Mouse (Mus musculus) CH12F3 (cell line): ENCODE measurements around the gene Ugcg.

Experiments used
- in situ Hi-C: fragments of 300-500 bp; cut with MboI; formaldehyde crosslinking; loops from 2 replicates; pipeline ENCODE4 v1.14.3; 2020; ENCODE audit warnings: low sequenced_read_pairs

The Ugcg gene

GRCm38 (mm10) chr4:59188802-59189545 lies at the start of gene Ugcg:
Gene Ugcg (plus strand): TSS chr4:59189257.
- in situ Hi-C loops = no loop called here

DNA sequence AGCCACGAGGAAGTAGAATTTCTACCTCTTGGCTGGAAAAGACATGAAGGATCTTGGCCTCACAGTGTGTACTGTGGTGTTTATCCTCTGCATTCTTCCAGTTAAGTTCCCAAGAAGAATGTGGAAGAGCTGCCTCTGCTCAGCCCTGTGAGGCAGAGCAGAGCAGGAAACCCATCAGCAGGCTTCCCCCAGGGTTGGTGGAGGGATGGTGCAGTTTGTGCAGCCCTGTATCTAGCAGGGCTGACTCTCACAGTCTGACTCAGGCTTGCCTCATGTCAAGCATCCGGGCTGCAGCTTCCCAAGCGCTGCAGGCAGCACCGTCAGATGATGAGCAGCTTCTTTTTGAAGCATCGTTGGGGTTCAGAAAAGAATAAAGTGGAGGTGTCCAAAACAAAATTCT lies 40.0 kb upstream of the Ugcg start:
- in situ Hi-C loops = no loop called here

GRCm38 (mm10) chr4:59150907-59151306 lies 38.1 kb upstream of the Ugcg start:
- in situ Hi-C loops = no loop called here

- in situ Hi-C loops = no loop called here
These were observed 37.1 kb upstream of the Ugcg start for GRCm38 (mm10) chr4:59151953-59152352.

DNA sequence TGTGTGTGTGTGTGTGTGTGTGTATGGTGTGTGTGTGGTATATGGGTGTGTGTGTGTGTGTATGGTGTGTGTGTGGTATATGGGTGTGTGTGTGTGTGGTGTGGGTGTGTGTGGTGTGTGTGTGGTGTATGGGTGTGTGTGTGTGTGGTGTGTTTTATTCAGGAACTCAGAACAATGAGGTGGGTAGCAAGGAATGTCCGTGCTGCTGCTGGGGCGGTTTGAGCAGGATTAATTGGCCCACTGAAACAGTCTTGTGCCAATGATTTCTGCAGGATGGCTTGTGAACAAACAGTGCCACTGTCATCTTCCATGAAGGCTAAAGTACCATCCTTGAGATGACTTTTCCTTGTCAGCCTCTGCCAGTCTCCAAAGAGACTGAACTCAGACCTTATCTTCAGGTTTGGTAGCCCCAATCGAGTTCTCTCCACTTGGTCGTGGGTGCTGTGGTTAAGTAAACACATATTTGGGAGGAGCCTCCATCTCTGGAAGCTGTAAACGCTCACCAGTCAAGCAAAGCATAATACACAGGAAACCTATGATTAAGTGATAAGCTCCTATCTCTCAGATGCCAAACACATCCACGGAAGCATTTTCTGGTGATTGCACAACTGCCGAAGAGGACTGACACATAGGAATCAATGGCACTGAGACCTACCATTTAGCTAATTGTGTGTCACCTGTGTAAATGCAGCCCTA lies 32.0 kb upstream of the Ugcg start:
- in situ Hi-C loops = no loop called here

- in situ Hi-C loops = no loop called here
These were observed 31.4 kb upstream of the Ugcg start for GRCm38 (mm10) chr4:59157654-59158053.

DNA sequence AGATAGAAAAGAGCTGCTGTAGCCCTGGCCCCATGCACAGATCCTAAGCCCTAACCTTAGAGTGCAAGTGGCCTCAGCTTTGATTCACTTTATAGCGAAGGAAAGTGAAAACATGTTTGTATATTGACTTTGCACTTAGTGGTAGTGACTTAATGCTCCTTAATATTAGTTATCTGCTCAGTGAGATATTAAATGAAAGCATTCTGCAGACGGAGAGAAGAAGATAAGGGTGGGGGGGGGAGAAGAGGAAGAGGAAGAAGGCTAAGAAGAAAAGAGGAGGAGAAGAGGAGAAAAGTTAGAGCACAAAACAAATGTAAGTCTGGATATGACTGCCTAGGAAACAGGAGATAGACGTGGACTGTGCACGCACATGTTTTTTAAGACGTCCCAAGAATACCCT lies 28.8 kb upstream of the Ugcg start:
- in situ Hi-C loops = no loop called here

GRCm38 (mm10) chr4:59160959-59161670 lies 27.9 kb upstream of the Ugcg start:
- in situ Hi-C loops = no loop called here

DNA sequence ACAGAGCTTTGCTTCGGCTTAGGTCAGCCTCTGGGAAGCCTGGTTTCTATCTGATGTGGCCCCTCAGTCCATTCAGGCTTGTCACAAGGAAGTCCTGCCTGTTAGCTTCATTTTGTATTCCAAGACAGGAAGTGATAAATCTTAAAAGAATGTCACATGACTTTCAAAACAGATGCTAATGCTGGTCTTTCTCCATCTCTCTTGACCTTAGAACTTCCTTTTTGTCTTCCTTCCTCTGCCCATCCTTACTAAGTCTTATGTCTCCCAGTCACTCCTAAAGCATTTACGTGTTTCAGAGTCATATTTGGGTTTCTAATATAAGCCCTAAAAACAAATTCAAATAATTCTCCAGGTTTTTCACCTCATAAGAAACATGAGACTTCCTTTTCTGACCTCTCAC lies 25.0 kb upstream of the Ugcg start:
- in situ Hi-C loops = no loop called here

DNA sequence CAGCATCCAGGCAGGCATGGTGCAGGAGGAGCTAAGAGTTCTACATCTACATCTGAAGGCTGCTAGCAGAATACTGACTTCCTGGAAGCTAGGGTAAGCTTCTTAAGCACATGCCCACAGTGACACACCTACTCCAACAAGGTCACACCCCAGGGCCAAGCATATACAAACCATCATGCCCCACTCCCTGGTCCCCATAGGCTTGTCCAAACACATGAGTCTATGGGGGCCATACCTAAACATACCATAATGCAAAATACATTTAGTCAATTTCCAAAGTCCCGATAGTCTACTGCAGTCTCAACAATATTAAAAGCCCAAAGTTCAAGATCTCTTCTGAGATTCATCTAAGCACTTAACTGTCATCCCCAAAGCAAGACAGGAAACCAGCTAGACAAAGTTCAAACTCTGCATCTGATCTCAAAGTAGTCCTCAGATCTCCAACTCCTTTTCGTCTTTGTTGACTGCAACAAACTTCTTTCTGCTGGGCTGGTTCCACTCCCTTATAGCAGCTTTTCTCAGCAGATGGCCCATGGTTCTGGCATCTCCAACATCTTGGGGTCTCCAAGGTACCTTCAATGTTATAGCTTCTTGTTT lies 21.7 kb upstream of the Ugcg start:
- in situ Hi-C loops = no loop called here

GRCm38 (mm10) chr4:59169981-59170380 lies 19.1 kb upstream of the Ugcg start:
- in situ Hi-C loops = no loop called here

DNA sequence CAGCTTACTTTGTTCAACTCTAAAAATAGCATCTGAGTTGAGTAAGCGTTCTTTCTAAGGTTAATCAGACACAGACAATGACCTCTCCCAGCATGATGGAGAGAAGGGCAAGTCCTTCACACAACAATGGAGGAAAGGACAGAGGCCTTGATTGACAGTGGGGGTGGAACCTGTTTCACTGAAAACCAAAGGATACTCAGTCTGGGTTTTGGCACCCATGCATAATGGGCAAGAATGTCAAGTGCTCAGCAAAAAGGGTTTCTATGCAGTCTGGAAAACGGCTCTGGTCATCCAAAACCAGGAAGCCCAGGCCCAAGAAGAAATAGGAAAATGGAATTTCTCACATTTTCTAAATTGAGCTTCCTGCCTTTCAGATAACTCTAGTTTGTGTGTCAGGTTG lies 16.4 kb upstream of the Ugcg start:
- in situ Hi-C loops = no loop called here

DNA sequence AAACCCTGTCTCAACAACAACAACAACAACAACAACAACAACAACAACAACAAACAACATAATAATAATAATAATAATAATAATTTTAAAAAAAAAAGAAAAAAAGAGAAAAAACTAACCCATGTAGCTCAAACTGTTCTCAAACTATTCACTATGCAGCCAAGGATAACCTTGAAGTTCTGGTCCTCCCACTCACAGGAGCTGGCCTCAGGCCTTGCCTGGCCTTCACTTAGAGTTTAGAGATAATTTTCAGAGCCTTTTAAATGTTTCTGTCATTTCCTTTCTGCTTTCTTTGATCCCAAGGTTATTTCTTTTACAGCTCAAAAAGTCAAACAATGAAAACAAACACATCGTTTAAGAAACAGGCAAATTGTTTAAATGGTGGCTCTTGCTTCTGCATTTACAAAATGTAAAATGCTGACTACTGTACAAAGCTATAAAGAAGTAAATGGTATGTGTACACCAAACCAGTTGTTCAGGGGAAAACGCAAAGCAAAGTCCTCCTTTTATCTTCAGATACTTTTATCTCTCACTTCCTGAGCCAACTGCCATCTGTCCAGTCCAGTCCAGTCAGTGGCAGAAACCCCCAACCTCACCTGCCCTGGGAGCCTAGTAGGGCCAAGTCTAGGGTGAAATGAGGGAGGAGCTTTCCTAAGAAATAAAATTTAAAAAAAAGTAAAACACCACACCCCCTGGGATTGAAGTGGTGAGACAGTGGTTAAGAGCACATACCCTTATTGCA lies 15.7 kb upstream of the Ugcg start:
- in situ Hi-C loops = no loop called here

- in situ Hi-C loops = no loop called here
These were observed 14.1 kb upstream of the Ugcg start for GRCm38 (mm10) chr4:59175003-59175402.

- in situ Hi-C loops = no loop called here
These were observed 13.1 kb upstream of the Ugcg start for GRCm38 (mm10) chr4:59175929-59176328.

DNA sequence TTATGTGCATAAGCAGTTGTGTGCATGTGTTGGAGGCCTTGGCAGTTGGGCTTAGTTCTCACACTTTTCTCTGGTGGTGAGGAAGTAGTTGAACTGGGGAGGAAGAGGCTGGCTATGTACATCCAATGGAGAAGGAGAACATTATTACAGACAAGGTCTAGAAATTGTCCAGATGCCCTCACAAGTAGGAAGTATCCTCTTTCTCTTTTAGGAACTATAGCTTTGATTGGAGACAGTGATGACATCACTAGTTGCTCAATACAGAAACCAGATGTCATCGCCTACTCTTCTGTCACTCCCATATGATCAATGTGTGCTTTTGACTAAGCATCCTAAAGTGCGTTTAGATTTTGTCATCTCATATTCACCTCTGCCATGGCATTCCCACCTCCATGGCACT lies 11.5 kb upstream of the Ugcg start:
- in situ Hi-C loops = no loop called here

DNA sequence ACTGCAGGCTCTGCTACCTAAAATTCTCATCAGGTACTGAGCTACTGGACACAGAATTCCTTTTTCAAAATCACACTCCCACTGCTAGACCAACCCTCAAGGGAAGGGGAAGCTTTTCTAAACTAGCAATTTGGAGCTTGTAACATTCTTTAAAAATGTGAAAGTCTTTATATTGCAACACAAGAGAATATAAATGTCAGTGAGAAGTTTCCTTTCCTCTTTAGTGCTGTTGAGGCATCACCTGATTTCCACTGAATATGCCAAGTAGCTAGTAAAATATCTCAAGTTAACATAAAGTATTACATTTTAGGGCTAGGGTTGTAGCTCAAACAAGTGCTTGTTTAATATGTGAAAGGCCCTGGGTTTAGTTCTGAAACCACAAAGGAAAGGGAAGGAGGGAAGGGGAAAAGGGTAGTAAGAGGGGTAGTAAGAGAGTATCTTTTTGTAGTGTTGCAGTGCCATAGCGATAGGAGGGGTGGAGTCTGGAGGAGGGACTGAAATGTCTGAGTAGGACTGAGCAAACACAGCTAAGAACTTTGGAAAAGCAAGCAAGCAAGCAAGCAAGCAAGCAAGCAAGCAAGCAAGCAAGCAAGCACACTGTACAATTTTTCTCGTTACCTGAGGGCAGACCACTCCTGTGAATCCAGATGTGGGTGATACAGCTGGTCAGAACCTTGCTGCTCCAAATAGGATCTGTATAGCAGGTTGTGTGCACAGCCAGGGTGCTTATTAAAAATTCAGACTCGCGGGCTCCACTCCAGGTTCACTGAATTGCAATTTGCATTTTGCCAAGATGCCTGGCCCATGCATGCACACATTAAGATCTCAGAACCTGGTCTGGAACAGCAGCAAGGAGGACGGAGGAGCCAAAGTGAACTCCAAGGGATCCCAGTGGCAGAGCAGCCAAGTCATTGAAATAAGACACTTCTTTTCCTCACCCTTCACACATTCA lies 7.5 kb upstream of the Ugcg start:
- in situ Hi-C loops = no loop called here

- in situ Hi-C loops = no loop called here
These were observed 3.4 kb upstream of the Ugcg start for GRCm38 (mm10) chr4:59185671-59186070.

DNA sequence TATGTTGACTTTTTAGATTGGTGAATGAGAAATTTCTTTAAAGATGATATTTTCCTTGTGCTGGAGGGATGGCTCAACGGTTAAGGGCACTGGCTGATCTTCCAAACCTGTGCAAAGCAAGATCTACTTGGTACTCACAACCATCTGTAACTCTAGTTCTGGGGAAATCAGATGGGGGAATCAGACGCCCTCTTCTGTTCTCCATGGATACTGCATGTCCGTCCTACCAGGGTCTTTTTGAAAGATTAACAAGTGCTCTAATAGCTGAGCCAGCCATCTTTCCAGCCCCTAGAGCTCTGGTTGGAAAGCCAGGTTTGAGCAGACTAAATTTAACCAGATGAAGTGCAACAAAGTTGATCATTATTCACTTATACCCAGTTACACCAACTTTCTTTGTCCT lies 1.8 kb upstream of the Ugcg start:
- in situ Hi-C loops = no loop called here

GRCm38 (mm10) chr4:59188474-59188801 lies 619 bp upstream of the Ugcg start:
- in situ Hi-C loops = no loop called here
